Mouse (Mus musculus) thymus, postnatal 25 days (tissue): Measurements from ENCODE around the gene Pebp1.
"Not testable (repeated sequence)": the region's sequence is repeated elsewhere in the genome, so short reads cannot be mapped to it uniquely, and the experiment has no call there.

Experiments used
- DNase-seq: peaks from one replicate; pipeline ENCODE4 v3.0.0; 2022

The Pebp1 gene

DNA sequence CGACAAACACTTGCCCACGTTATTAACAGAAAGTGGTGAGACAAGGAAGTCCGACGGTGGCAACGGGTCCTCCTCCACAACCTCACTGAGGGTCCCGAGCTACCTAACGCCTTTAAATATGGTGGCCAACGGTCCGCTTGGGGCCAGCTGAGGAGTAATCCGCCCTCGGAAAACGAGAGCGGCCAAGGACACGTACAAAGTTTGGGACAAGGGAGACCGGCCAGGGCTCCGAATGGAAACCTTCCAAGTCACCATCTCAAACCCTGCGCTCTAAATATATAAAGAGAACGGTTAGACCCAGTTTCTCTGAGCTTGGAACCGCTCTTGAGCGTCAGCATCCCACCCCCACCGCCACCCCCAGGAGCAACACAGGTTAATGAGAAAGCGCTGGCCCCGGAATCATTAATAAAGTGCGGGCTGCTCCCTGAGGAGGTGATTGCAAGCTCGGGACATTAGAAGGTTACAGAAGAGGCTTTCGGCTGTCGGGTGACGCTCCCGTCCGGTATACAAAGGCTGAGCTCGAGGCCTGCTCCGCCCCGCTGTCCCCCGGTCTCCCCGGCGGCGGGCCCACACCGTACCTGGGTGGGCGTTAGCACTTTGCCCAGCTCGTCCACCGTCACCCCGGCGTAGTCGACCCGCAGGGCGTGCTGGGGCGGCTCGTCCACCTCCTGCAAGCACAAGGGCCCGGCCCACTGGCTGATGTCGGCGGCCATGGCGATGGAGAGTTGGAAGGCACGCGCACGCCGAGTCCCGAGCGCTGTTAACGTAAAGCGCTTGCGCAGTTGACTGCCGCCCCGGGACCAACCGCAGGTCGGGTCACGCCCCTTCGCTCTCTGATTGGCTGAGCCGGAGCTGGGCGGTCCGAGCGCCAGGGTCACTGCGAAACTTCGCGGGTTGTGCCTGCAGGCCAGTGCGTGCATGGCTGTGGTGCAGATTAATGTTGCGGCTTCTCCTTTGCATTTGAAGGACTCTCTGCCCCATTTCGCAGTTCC is at the start of gene Pebp1:
Gene Pebp1, minus strand, starts transcription at position 795 of the 992 bp plus-strand sequence.
- peak; percentile 95 for DNase-seq

GRCm38 (mm10) chr5:117330457-117330856 is 43.0 kb upstream of the Pebp1 start:
- DNase-seq: no peak

DNA sequence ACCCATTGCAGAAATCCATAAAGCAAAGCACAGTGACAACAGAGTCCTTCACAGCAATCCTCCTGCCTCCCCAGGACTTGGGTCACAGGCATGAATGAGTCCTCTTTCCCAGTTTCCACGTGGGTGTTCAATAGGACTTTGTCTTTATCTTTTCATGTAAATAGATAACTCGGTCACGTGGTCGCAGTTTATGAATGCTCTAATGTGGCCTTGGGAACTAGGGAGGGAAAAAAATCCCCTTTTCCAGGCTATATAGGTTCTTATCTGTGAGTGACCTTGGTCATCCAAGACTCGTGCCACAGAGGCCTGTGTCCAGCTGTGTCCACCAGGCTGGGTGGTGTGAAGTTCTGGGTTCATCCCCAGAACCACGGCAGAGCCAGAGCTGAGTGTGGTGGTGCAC is 39.0 kb upstream of the Pebp1 start:
- no peak for DNase-seq

GRCm38 (mm10) chr5:117323751-117324150 is 36.3 kb upstream of the Pebp1 start:
- DNase-seq: no peak

GRCm38 (mm10) chr5:117318741-117319629 is 31.6 kb upstream of the Pebp1 start, which contains the start of gene Vsig10:
Gene Vsig10 (plus strand): TSS chr5:117319083.
- DNase-seq: peak; percentile 29

- DNase-seq: no peak
Measured at GRCm38 (mm10) chr5:117314587-117315428, 27.4 kb upstream of the Pebp1 start.

GRCm38 (mm10) chr5:117313909-117314308 is 26.5 kb upstream of the Pebp1 start:
- DNase-seq: no peak

- peak; percentile 16 for DNase-seq
Measured at GRCm38 (mm10) chr5:117313420-117313819, 26.0 kb upstream of the Pebp1 start.

GRCm38 (mm10) chr5:117307699-117308098 is 20.3 kb upstream of the Pebp1 start:
- peak; percentile 74 for DNase-seq

DNA sequence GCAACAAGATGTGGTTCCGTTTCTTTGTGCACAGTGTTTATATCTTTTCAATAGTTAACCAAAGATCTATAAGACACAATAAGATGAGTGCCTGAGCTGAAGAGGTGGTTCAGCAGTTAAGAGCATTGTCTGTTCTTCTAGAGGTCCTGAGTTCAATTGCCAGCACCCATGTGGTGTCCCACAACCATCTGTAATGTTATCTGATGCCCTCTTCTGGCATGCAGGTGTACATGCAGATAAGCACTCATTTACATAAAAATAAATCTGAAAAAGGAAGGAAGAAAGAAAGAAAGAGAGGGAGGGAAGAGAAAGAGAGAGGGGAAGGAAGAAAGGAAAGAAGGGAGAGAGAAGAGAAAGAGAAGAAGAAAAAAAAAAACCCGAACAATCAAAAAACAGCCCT is 19.4 kb upstream of the Pebp1 start:
- no peak for DNase-seq

- DNase-seq: no peak
Measured at GRCm38 (mm10) chr5:117305754-117306153, 18.3 kb upstream of the Pebp1 start.

- peak; percentile 58 for DNase-seq
Measured at GRCm38 (mm10) chr5:117304947-117305346, 17.5 kb upstream of the Pebp1 start.

DNA sequence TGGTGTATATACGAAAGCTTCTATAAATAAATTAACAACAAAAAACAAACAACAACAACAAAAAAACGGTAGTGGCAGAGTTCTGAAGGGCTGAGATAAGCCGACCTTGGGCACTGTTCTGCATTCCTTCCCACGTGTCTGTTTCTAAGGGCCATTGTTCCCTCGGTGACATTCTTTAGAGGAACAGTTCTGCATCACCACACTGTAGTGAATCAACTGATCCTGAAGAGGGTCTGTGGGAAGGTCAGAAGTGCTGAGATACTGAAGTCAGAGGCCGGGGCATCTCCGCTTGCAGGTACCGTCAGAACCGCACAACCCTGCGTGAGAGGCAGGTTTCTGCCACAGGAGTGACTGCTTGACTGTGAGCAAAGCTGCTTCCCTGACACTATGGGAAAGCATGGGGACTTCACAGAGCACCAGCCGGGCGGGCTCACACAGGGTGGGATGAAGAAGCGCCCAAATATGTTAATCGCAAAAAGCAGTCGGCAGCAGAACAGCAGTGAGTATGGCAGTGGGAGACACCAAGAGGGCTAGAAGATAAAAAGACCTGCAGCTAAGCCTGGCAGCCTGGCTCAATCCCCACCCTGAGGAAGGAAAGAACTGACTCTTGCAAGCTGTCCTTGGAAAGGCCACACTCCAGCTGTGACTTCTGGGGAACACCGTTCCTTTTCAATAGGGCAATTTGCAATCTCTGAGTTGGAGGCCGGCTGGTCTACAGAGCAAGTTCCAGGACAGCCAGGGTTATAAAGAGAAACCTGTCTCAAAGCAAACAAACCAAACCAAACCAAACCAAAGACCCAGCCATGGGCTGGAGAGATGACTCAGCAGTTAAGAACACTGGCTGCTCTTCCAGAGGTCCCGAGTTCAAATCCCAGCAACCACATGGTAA is 16.5 kb upstream of the Pebp1 start:
- DNase-seq: no peak

- DNase-seq: no peak
Measured at GRCm38 (mm10) chr5:117302899-117303298, 15.5 kb upstream of the Pebp1 start.

GRCm38 (mm10) chr5:117295011-117295410 is 7.6 kb upstream of the Pebp1 start:
- DNase-seq: no peak

DNA sequence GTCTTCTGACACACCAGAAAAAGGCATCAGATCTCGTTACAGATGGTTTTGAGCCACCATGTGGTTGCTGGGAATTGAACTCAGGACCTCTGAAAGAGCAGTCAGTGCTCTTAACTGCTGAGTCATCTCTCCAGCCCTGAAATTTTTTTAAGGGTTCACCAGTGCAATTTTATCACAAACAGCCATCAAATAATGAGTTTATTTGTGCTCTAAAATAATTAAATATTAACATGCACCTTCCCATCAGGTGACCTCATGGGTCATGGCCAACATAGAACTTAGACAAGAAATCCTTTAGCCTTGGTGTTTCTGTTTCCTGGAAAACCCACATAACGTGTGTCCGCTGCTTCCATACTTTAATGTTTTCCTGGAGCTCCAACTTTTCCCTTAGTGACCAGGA is 6.4 kb upstream of the Pebp1 start:
- DNase-seq: not testable (repeated sequence)

GRCm38 (mm10) chr5:117292547-117292946 is 5.1 kb upstream of the Pebp1 start:
- DNase-seq: no peak

DNA sequence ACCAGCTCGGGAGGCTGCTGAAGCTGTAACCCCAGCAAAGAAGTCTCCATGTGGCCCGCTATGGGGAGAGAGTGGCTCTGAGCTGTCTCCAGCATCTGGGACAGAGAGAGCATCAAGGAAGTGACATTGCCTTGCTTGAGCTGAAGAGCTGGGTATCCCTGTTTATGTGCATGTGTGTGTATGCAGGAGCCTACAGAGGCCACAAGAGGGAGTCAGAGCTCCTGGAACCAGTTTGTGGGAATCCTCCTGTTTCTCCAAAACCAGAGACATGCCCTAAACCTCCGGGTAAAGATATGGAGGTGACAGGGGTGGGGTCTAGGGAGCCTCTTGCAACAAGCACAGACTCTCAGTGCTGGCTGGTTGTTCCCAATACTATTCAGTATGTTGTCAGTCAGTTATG is 3.9 kb upstream of the Pebp1 start:
- DNase-seq: no peak

- no peak for DNase-seq
Measured at GRCm38 (mm10) chr5:117290081-117290480, 2.7 kb upstream of the Pebp1 start.

DNA sequence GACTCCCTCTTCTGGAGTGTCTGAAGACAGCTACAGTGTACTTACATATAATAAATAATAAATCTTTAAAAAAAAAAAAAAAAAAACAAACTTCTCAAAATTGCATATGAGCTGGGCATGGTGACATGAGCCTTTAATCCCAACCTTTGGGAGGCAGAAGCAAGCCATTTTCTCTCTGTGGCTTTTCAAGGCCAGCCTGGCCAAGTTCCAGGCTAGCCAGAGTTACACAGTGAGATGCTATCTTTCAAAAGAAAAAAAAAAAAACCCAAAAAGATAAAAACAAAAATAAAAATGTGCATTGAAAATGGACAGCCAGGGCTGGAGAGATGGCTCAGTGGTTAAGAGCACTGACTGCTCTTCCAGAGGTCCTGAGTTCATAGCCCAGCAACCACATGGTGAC is 2.2 kb upstream of the Pebp1 start:
- DNase-seq: no peak

GRCm38 (mm10) chr5:117286286-117286685 is 1.1 kb downstream of the Pebp1 start:
- DNase-seq: no peak
